Mouse (Mus musculus) kidney, adult 2 months (tissue): ENCODE measurements around the gene Vps16. TPM values are rescaled to one million over a fixed set of nuclear protein-coding genes. Genes with fewer than 3 reads are reported as not detected.

Experiments
- DNase-seq: peaks from one replicate; pipeline ENCODE4 v3.0.0; 2021
- H3K27ac ChIP-seq: fragments of 200-500 bp; 2 replicates; pipeline ENCODE4 v1.5.1; 2012; ENCODE audit warnings: low read depth, low read length, control low read depth, inconsistent platforms; ENCODE audit not compliant: insufficient read depth
- H3K27me3 ChIP-seq: fragments of 200-500 bp; replicated peaks from 2 replicates; pipeline ENCODE4 v1.6.1; 2012; ENCODE audit warnings: mild to moderate bottlenecking, moderate library complexity, low read length, inconsistent platforms; ENCODE audit not compliant: control insufficient read depth, insufficient read depth
- H3K36me3 ChIP-seq: fragments of 200-500 bp; 2 replicates; pipeline ENCODE4 v1.6.1; 2012; ENCODE audit warnings: mild to moderate bottlenecking, moderate library complexity, low read length, inconsistent platforms; ENCODE audit not compliant: control insufficient read depth, insufficient read depth
- H3K4me1 ChIP-seq: fragments of 200-500 bp; 2 replicates; pipeline ENCODE4 v1.6.1; 2011; ENCODE audit warnings: low read length; ENCODE audit not compliant: control insufficient read depth, insufficient read depth
- H3K4me3 ChIP-seq: fragments of 200-500 bp; 2 replicates; pipeline ENCODE4 v1.5.1; 2011; ENCODE audit warnings: mild to moderate bottlenecking, low read depth, low read length, control low read depth; ENCODE audit not compliant: insufficient read depth
- CTCF ChIP-seq: fragments of 200-500 bp; conservative IDR thresholded peaks from 2 replicates; pipeline ENCODE4 v1.5.1; 2011; ENCODE audit warnings: low read depth, mild to moderate bottlenecking, control low read depth, low read length, moderate library complexity, mixed read lengths; ENCODE audit not compliant: insufficient read depth, insufficient read length
- POLR2A ChIP-seq: fragments of 200-500 bp; IDR thresholded peaks from one replicate; pipeline ENCODE4 v1.6.1; 2011; ENCODE audit warnings: low read depth, low read length, control low read depth
- WGBS: fragments of 180-500 bp; shearing (Covaris S2); methylation state at CpG from one replicate; pipeline ENCODE4 v1.1.7; 2018; 5-methylcytosine and 5-hydroxymethylcytosine counted together
- polyA plus RNA-seq: library from polyadenylated mRNA; depleted of rRNA; stranded (reverse); fragments of >200 nt; gene quantifications from 2 replicates; pipeline ENCODE4 v1.2.3, GENCODE M21; 2012; rRNA removed

Gene Vps16
- polyA plus RNA-seq, 1 experiment = 56.0 TPM

DNA sequence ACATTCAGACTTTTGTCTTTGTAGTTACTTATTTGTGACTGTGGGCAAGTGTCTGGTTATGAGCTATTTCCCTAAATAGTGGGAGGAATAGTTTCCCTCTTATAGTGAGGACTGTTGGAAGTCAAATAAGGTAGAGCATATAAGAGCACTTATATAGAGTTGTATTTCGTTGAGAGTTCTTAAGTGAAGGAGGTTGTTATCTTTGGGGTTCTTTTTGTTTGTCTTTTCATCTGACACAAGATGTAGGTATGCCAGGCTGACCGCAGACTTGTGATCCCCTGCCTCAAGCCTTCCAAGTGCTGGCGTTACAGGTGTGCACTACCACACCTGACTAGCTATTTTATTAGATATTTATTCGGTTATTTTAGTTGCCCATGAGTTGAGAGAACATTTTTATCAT, 58.0 kb downstream of the Vps16 start:
- Histone ChIP-seq H3K4me1 (peaks cover 7% of the 10 kb centered on the region; the same call in 1 of the 2 replicates), H3K36me3 (no peaks in the 10 kb centered on the region), H3K27me3 (no peaks in the 10 kb centered on the region), H3K4me3 (no peak overlapping the region), H3K27ac (no peak overlapping the region)
- TF ChIP-seq POLR2A = no peak
- TF ChIP-seq CTCF = no peak
- WGBS = 80% methylated on average over 4 of the region's 4 CpGs
- DNase-seq = no peak

DNA sequence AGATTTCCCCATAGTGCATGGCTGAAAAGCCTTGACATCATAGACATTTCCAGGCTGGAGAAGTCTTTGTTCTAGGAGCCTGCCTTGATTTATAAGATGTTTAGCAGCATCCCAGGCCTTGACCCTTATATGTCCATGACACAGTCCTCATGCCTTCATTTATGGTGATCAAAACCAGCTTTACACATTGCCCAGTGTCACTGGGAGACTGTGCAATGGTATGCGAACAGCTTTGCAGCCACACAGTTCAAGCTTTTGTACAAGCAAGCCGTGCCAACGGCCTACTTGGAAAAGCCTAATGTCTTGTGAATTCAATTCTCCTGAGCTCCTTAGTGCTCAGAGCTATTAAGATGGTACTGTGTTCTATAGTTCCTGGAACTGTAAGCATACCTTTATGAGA, 58.6 kb downstream of the Vps16 start:
- no peak for DNase-seq
- WGBS = 75% methylated on average over 3 of the region's 3 CpGs
- Histone ChIP-seq H3K27me3 (no peaks in the 10 kb centered on the region), H3K4me1 (peaks cover 7% of the 10 kb centered on the region; the same call in 1 of the 2 replicates), H3K36me3 (no peaks in the 10 kb centered on the region), H3K4me3 (no peak overlapping the region), H3K27ac (no peak overlapping the region)
- no peak for TF ChIP-seq POLR2A
- TF ChIP-seq CTCF = no peak

DNA sequence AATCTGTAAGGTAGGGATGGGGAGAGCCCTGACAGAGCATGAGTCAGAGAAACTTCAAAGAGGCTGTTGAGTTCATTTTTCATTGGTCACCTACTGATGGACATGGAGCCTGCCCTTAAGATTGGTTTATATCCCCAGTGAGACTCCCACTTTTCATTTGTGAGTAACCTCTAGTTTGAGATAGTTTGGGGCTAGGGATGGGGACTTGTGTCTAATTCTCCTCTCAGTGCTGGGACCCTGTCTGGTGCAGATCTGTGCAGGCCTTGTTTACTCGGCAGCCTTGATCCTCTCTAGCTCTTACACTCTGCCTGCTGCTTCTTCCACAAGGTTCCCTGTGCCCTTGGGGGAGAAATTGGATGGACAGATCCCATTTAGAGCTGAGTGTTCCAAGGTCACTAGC, 60.1 kb downstream of the Vps16 start:
- no peak overlapping the region for H3K27ac ChIP-seq
- WGBS = 96% methylated on average over 1 of the region's 1 CpGs
- no peaks in the 10 kb centered on the region for H3K36me3 ChIP-seq
- no peak for TF ChIP-seq POLR2A
- TF ChIP-seq CTCF = no peak
- no peak for DNase-seq
- no peaks in the 10 kb centered on the region for H3K27me3 ChIP-seq
- no peak overlapping the region for H3K4me3 ChIP-seq
- H3K4me1 ChIP-seq = peaks cover 7% of the 10 kb centered on the region; the same call in 1 of the 2 replicates

DNA sequence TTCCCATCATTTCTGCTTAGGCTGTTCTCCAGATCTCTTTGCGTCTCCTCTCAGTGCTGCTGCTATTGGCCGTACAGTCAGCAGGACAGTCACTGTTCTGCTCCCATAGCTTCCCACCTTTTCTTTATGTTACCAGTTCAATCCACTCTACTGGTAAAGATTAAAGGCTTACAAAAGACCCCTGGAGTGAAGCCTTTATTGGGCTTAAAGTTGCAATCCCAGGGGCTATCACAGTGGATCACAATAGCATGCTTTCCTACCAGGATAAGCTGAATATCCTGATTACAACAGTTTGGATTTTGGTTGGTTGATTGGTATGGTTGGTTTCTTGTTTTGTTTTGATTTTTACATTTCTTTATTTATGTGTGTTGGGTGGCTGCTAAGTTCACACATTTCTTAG, 63.9 kb downstream of the Vps16 start:
- H3K27ac ChIP-seq = no peak overlapping the region
- H3K36me3 ChIP-seq = no peaks in the 10 kb centered on the region
- TF ChIP-seq CTCF (no peak), POLR2A (no peak)
- no peaks in the 10 kb centered on the region for H3K4me1 ChIP-seq
- no peak for DNase-seq
- H3K27me3 ChIP-seq = no peaks in the 10 kb centered on the region
- WGBS = 98% methylated on average over 2 of the region's 2 CpGs
- H3K4me3 ChIP-seq = no peak overlapping the region

DNA sequence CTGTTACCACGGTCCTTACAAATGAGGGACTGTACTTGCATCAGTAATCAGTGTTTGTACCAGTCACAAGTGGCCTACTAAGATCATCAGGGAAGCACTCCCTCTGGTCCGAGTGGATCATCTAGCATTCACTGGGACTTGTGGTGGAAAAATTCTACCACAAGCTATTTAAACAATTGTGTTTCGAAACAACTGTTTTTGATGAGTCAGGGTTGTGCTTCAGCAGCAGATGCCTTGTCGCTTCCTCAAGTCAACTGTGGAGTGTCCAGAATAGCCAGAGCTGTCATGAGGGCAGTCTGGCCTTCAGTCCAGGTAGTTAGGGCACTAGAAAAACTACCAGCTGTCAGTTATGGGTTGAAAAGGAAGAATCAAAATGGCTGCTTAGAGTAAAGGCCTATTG, 64.5 kb downstream of the Vps16 start:
- DNase-seq = no peak
- Histone ChIP-seq H3K27me3 (no peaks in the 10 kb centered on the region), H3K36me3 (no peaks in the 10 kb centered on the region), H3K4me1 (no peaks in the 10 kb centered on the region), H3K4me3 (no peak overlapping the region), H3K27ac (no peak overlapping the region)
- TF ChIP-seq CTCF (no peak), POLR2A (no peak)
- WGBS = 86% methylated on average over 4 of the region's 4 CpGs

DNA sequence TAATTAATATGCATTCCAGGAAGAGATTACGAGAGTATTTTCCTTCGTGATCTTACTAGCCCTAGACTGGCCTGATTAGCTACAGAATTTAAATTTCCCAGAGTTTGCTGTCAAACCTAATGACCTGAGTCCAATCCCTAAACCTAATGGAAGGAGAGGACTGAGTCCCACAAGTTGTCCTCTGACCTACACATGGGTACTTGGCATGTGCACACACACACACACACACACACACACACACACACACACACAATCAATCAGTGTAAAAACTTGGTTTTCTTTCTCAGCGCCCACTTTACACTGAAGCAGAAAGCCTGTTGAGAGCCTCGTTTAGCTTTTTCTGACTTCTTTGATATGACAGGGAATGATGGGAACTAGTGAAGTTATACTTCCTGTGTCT, 67.0 kb downstream of the Vps16 start:
- H3K4me3 ChIP-seq = no peak overlapping the region
- no peak for DNase-seq
- no peaks in the 10 kb centered on the region for H3K4me1 ChIP-seq
- WGBS = 43% methylated on average over 4 of the region's 4 CpGs
- no peaks in the 10 kb centered on the region for H3K36me3 ChIP-seq
- no peaks in the 10 kb centered on the region for H3K27me3 ChIP-seq
- H3K27ac ChIP-seq = no peak overlapping the region
- TF ChIP-seq CTCF (no peak), POLR2A (no peak)

DNA sequence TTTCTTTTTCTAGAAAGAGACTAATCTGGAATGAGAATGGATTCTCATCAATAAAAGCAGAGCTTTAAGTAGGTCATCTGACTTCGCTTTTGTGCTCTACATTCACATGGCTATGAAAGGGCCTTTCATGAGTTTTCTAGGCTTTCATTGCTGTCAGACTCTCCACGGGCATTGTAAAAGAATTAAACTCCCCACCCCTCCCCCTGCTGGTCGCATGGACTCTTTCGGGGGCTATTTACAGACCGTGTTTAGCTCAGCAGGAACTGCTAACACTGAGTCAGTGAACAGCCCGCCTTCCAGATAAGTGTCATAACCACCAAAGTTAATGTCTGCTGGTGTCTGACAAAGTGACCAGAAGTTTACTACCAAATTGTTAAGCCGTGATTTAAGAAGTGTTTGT, 67.4 kb downstream of the Vps16 start:
- H3K36me3 ChIP-seq = no peaks in the 10 kb centered on the region
- 37% methylated on average over 7 of the region's 7 CpGs for WGBS
- no peaks in the 10 kb centered on the region for H3K4me1 ChIP-seq
- no peaks in the 10 kb centered on the region for H3K27me3 ChIP-seq
- no peak overlapping the region for H3K27ac ChIP-seq
- TF ChIP-seq POLR2A (no peak), CTCF (no peak)
- H3K4me3 ChIP-seq = no peak overlapping the region
- no peak for DNase-seq

Other genes starting within 250 kb of the Vps16 start
- gene Snrpb, start 244.9 kb upstream of the Vps16 start, polyA plus RNA-seq = 193 and 194 TPM in 2 replicates
- gene Tmc2, start 229.1 kb upstream of the Vps16 start, polyA plus RNA-seq = not detected in 2 replicates
- gene Nop56, start 149.9 kb upstream of the Vps16 start, polyA plus RNA-seq = 22.1 and 26.8 TPM in 2 replicates
- gene Idh3b, start 139.8 kb upstream of the Vps16 start, polyA plus RNA-seq = 524 and 525 TPM in 2 replicates
- 1.8 and 2.0 TPM in 2 replicates for gene Ebf4, start 129.2 kb upstream of the Vps16 start, polyA plus RNA-seq
- gene Cpxm1, start 26.8 kb upstream of the Vps16 start, polyA plus RNA-seq = 14.7 and 15.0 TPM in 2 replicates
- gene Gm28372, start 19.1 kb upstream of the Vps16 start, polyA plus RNA-seq = not detected in 2 replicates
- gene 1700020A23Rik, start 19.1 kb upstream of the Vps16 start, polyA plus RNA-seq = 0.19 TPM in 1 of 2 replicates, not detected in the other
- not detected in 2 replicates for gene Tmem239, start 17.9 kb upstream of the Vps16 start, polyA plus RNA-seq
- 27.4 and 33.4 TPM in 2 replicates for gene Pced1a, start 362 bp downstream of the Vps16 start, polyA plus RNA-seq
- gene Ptpra, start 25.9 kb downstream of the Vps16 start, polyA plus RNA-seq = 49.9 and 59.2 TPM in 2 replicates
- 86.9 and 116 TPM in 2 replicates for gene Mrps26, start 139.4 kb downstream of the Vps16 start, polyA plus RNA-seq
- gene Oxt, start 151.8 kb downstream of the Vps16 start, polyA plus RNA-seq = not detected in 2 replicates
- not detected in 2 replicates for gene Avp, start 158.2 kb downstream of the Vps16 start, polyA plus RNA-seq
- gene Fastkd5, start 205.7 kb downstream of the Vps16 start, polyA plus RNA-seq = 3.4 and 4.0 TPM in 2 replicates
- gene Ubox5, start 205.7 kb downstream of the Vps16 start, polyA plus RNA-seq = 7.3 and 8.0 TPM in 2 replicates
- gene Lzts3, start 218.5 kb downstream of the Vps16 start, polyA plus RNA-seq = 169 and 188 TPM in 2 replicates
- gene Ddrgk1, start 240.3 kb downstream of the Vps16 start, polyA plus RNA-seq = 143 and 152 TPM in 2 replicates
- 33.9 and 34.2 TPM in 2 replicates for gene Itpa, start 243.3 kb downstream of the Vps16 start, polyA plus RNA-seq